Mouse (Mus musculus): Measurements from ENCODE around the gene Ddi1.
"Not testable (repeated sequence)": the region's sequence is repeated elsewhere in the genome, so short reads cannot be mapped to it uniquely, and the experiment has no call there.

Gene Ddi1

DNA sequence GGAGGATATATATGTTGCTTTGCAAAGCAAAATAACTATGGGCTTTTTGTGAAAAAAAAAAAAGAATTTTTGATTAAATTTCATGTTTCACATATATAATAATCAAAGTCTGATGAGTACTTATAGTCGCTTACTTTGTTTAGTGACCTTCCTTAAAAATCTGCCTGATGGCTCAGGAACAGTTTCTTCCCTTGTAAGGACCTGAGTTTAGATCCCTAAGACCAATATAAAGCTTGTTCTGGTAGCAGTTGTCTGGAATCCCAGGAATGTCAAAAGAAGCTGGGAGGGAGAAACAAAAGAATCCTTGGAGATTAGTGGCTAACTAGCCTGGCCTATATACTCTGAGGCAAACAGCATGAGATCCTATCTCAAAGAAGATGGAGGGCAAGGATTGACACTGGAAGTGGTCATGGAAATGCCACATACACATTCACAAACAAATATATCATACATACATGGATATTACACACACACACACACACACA lies at the start of gene Ddi1:
Gene Ddi1 (minus strand): TSS at position 51 of the 485 bp plus-strand sequence.
- DNase-seq (ENCODE audit: low spot score in 2 of 2): no peak

DNA sequence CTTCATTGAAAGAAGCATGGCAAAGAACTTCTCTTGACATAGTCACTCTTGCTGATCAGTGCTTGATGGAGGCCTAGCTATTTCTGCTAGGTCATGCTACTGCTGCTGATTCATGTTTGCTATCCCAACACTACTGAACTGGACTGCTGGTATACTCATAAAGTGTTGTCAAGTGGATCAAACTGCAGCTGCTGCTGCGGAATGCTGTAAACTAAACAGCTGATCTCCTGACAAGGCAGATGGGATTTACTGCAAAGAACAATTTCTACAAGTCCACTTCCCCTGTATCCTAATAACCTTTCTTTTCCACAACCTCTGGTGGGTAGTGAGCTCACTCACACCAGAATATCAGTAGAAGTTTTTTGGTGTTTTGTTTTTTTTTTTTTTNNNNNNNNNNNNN lies 47.5 kb upstream of the Ddi1 start:
- DNase-seq (ENCODE audit: low spot score in 2 of 2): no peak

DNA sequence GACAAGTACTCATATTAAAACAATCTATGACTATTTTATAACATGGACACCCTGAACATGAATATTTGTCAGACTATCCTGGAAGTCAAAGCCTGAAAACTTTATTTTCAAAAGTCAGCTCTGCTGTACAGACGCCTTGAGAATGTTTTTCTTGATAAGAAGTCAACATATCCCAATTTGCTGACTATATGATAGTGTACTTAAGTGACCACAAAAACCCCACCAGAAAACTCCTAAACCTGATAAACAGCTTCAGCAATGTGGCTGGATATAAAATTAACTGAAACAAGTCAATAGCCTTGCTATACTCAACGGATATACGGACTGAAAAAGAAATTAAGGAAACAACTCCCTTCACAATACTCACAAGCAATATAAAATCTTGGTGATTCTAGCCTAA lies 36.2 kb upstream of the Ddi1 start:
- DNase-seq (ENCODE audit: low spot score in 2 of 2): no peak

DNA sequence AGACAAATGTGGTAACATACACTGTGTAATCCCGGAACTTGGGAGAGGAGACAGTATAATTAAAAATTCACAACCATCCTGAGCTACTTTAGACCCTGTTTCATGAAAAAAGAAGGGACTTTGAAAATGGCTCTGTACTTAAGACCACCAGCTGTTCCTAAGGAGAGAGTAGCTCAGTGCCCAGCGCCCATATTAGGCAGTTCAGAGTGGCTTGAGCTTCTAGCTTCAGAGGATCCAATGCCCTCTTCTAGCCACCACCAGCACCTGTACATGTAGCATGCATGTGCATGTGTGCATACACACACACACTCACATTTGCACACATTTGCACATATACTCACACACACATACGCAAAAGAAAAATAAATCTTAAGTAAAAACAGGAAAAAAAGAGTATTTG lies 34.9 kb upstream of the Ddi1 start:
- DNase-seq (ENCODE audit: low spot score in 2 of 2): no peak

DNA sequence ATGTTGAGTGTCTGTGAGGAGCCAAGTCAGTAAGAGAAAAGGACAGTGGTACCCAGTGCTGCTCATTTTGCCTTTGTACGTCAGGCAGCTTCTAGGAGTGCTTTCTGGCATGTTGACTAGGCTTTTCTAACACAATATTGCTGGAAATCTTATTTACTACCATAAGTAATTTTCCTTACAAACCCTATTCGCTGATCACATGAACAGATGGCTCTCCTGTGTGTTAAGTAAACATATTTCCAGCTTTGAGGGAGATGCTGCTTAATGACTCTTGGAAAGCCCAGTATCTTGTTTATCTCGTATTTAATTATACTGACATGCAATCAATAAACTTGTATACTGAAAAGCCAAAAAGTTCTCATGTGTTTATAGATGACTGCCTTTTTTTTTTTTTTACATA lies 32.4 kb upstream of the Ddi1 start:
- DNase-seq (ENCODE audit: low spot score in 2 of 2): no peak

DNA sequence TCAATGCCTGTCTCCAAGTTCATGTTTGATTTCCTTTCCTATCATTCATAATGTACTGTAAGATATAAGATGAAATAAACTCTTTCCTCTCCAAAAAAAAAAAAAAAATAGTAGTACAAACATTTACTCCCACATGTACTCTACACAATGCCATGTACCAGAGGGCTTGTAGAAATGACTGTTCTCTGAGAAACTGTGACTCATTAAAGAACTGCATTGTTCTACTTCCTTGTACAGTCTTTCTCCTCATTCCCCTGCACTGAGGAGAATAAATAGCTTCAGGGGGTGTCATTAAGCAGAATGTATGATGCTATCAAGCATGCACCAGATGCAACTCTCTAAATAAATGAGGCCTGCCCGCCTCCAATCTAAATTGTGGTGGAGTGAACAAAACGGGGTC lies 28.9 kb upstream of the Ddi1 start:
- DNase-seq (ENCODE audit: low spot score in 2 of 2): no peak

DNA sequence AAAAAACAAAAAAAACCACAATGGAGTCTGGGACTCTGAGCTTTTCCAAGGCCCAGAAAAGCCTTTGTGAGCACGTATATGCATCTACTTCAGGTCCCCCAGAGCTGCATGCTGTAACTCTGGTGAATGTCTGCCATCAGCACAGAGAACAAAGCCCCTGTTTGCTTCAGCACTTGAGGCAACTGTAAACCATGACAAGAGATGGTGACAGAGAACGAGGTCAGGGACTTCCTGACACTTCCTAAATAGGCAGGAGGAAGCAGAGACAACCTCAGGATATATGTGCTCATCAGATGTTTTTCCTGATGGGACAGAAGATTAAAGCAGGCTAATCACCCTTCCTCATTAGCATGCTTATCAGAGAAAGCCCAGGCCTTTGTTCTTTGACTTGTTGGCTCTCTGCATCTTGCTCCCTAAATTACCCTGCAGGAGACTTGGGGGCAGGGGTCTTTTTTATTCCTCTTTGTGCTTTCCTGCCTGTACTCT lies 19.6 kb upstream of the Ddi1 start:
- DNase-seq (ENCODE audit: low spot score in 2 of 2): no peak

DNA sequence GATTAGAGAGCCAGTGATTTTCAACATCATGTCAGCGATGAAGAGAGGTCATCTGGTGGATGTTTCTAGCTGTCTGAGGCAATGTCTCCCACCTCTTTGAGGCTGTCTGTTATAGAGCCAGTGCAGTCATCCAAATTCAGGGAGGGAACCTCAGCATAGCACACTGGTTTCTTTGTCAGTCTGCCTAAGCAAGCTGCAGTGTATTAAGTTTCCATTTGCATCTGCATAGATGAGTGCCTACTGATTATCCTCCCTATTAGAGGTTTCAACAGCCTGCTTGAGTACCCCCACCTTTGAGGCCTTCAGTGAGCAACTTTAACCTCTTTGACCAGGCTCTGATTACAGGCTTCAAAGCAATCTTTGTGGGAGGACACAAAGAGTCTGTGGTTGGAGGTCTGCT lies 17.1 kb upstream of the Ddi1 start:
- DNase-seq (ENCODE audit: low spot score in 2 of 2): no peak

DNA sequence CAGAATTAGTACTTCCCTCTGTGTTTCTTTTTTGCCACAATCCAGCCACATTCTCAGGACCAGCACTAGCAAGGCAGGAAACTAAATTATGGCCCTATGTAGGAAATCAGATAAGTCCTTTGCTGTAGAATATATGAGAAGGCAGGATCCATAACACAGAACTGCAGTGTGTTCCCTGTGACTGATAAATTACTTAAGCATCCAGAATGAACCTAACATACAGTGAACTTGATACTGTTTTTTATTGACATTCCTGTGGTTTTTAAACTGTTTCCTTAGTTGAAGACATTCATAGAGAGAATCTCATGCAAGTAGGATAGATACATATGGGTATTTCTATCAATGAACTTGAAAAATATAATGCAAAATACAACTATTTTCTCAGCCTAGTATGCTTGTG lies 7.9 kb upstream of the Ddi1 start:
- no peak for DNase-seq (ENCODE audit: low spot score in 2 of 2)

DNA sequence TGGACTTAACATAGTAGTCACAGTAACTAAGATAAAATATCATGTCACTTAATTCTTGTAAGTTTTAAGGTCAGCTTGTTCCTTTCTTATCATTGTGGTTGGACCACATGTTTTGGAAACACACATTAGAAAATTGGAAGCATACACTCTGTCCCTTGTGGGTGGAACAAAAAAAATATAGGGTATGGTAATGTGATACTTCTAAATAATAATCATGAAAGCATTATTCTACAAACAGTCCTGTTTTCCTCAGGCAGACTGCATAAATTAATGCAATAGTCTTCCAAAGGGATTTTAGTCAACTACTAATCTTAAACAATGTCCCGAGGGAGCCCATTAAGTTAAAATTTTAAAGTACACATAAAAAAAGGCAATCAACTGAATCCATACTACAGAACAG lies 6.7 kb upstream of the Ddi1 start:
- DNase-seq (ENCODE audit: low spot score in 2 of 2): no peak

DNA sequence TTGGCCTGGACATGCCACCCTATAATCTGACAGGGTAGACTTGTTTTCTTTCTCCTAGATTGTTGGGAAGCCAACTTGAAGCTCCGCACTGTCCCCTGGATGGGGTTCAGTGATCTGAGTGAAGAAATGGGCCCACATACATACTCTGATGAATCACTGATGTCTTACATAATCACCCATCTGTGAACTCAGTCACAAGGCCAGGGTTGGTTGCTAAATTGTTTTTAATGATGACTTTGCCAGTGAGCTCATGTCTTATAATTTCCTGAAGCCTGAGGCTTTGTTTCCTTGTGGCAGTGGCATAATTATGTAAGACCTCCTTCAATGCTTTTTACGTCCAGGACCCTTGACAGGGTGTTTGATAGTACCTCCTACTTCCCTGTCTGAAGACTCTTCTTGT lies 4.8 kb downstream of the Ddi1 start:
- DNase-seq (ENCODE audit: low spot score in 2 of 2): no peak

DNA sequence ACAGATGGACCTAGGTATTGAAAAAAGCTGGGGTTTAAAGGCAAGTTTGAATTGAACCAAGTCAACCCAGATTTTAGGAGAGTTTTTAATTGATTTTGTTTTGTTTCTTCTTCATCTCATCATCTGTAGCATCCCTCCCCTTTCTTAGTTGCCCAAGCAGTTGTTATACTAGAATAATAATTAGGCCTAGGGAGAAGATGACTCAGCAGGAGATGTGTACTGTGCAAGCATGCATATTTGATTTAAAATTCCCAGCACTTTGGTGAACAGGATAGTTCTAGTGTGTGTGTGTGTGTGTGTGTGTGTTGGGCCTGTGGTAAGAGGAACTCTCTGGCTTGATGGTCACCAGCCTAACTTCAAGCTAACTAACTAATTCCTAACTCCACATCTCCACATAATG lies 12.6 kb downstream of the Ddi1 start:
- DNase-seq (ENCODE audit: low spot score in 2 of 2): no peak

DNA sequence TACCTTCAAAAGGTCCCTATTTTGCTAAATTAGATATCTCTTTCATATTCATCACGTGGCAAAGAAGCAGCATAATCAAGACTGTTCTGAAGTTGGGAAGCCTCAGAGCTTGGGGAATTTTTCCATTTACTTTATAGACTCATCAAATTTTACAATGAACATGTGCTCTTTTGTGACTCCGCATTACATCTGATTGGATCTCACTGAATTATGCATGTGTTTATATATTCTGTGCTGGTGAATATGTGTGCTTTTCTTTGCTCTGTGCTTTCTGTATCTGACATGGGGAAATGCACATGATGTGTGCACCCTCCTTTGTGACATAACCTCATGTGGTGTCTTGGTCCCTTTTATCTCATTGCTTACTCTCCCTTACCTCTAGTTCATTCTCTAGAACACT lies 17.7 kb downstream of the Ddi1 start:
- DNase-seq (ENCODE audit: low spot score in 2 of 2): no peak

DNA sequence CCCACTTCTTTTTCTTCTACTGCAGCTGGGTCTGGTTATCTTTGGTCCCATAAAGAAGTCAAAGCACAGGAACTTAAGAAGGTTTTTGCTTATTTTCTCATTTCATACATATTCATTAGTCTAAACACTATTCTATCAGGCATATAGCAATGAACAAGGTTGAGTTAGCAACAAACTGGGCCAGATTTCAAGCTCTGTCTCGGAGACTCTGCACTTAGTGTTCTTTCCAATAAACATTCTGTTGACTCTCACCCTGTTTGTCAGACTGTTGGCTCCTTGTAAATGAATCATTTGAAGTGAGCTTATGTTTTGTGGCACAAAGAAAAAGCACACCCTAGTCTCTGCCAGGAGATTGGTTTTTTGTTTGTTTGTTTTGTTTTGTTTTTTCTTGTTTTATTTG lies 19.3 kb downstream of the Ddi1 start:
- no peak for DNase-seq (ENCODE audit: low spot score in 2 of 2)

DNA sequence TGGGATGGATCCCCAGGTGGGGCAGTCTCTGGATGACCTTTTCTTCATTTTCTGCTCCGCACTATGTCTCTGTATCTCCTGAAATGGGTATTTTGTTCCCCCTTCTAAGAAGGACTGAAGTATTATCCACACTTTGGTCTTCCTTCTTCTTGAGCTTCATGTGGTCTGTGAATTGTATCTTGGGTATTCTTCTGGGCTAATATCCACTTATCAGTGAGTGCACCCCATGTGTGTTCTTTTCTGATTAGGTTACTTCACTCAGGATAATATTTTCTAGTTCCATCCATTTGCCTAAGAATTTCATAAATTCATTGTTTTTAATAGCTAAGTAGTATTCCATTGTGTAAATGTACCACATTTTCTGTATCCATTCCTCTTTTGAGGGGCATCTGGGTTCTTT lies 33.7 kb downstream of the Ddi1 start:
- DNase-seq (ENCODE audit: low spot score in 2 of 2): not testable (repeated sequence)

DNA sequence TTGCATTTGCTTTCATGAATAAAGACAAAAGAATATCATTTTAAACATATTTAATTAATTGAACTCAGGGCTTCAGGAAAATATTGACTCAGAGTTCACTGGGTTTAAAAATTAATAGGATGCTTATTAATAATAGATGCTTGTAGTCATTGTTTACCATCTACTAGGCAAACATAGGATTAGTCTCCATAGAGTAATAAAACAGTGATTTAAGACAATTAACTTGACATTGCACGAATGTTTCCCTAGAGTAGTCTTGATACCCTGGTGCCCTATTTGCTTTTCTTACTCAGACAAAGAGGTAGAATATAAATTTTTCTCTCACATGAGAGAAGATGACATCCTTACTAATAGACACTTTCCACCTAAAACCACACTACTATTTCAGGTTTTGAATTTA lies 52.1 kb downstream of the Ddi1 start:
- no peak for DNase-seq (ENCODE audit: low spot score in 2 of 2)

DNA sequence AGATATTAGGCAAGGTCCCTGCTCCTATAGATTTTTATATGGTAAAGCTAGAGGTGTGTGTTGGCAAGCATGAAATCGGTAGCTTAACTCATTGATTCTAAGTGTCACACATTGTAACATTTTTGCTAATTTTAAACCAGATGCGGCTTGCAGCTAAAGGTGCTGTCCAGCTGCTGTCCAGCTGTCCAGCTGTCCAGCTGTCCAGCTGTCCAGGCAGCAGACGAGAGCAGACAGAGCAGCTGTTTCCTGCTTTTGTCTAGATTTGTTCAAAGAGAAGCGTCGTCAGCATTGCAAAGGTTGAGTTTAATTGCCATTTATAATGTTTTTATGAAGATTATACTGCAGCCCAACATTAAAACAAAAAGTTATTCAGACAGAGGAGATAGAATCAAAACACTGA lies 56.8 kb downstream of the Ddi1 start:
- DNase-seq (ENCODE audit: low spot score in 2 of 2): no peak

Measured in spleen, postnatal 4 days (tissue).